Mouse (Mus musculus) retina, embryonic 14.5 days (tissue): Measurements from ENCODE around the gene Rnf10.
A peak's percentile ranks its signal among the peaks of the same experiment; 100 is the strongest.

Experiments
- DNase-seq: peaks from one replicate; pipeline ENCODE4 v3.0.0-alpha.2; 2015; ENCODE audit warnings: low spot score

Rnf10 gene

DNA sequence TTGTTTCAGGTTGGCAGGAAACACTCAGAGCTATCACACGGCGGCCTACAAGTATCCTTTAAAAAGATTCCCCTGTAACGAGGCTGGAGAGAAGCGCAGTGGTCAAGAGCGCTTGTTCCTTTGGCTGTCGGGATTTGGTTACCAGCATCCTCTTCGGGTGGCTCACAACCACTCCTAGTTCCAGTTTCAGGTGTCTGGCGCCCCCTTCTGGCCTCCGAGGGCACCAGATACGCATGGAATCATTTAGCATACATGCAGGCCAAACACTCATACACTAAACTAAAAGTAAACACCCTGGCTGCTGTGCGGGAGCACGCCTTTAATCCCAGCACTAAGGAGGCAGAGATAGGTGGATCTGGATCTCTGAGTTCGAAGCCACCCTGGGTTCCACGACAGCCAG is 3.3 kb upstream of the Rnf10 start:
- DNase-seq = peak; percentile 60

- DNase-seq = no peak
Measured at GRCm38 (mm10) chr5:115274771-115275170, 2.1 kb upstream of the Rnf10 start.

- no peak for DNase-seq
Measured at GRCm38 (mm10) chr5:115274353-115274752, 1.7 kb upstream of the Rnf10 start.

DNA sequence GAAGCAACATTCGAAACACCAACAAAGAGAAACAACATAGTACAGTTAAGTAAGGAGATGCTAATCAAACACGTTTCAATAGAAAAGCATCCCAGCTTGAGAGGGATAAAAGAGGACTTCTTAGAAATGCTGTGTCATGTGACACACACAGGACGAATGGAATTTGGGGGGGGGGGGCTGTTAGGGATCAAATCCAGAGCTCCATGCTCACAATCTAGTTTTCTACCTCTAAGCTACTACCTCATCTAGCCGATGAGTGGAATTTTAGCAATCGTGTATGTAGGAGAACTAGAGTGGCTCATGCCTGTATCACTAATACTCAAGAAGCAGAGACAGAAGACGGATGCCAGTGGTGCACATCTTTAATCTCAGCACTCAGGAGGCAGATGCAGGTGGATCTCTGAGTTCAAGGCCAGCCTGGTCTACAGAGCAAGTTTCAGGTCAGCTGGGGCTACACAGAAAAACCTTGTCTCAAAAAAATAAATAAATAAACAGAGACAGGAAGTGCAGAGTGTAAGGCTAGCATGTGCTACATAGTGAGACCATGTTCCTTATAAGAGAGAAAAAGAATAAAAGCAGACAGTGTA is 944 bp upstream of the Rnf10 start:
- DNase-seq = no peak

DNA sequence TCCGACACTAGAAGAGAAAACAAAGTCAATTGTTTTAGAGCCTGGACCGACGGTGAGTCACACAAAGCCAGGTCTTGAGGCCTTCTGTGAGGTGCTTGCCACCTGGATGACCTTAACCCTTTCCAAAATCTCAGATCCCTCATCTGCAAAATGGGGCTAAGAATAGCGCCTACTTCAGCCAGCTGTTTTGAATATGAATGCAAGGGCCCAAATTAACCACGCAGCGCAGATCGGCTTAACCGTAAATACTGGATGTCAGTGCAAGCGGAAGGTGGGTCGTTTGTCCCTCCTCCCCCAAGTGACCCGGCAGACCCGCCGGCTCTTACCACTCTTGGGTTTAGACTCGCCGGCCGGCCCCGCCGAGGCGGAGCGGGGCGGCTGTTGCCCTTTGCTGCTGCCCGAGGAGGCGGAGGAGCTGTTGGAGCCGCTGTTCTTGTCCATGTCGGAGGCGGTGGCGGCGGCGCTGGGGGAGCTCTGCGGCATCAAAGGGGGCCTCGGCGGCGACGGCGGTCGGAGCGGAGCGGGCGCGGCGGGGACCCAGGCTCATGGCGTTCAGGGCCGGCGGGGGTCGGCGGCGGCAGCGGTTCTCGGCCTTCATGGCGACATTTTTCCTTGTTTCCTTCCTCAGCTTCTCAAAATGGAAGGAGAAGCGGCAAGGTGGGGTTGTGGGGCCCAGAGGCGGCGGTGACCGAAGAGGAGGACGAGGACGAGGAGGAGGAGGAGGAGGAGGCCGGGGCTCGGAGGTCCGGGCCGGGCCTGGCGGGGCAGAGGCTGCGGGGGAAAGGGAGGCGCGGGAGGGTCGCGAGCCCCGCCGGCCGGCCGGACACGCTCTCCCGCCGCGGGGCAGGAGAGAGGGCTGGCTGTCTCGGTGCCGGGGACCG is 527 bp downstream of the Rnf10 start:
- peak; percentile 39 for DNase-seq

GRCm38 (mm10) chr5:115269969-115270368 is 2.7 kb downstream of the Rnf10 start:
- no peak for DNase-seq

GRCm38 (mm10) chr5:115268266-115268665 is 4.4 kb downstream of the Rnf10 start:
- DNase-seq = no peak

DNA sequence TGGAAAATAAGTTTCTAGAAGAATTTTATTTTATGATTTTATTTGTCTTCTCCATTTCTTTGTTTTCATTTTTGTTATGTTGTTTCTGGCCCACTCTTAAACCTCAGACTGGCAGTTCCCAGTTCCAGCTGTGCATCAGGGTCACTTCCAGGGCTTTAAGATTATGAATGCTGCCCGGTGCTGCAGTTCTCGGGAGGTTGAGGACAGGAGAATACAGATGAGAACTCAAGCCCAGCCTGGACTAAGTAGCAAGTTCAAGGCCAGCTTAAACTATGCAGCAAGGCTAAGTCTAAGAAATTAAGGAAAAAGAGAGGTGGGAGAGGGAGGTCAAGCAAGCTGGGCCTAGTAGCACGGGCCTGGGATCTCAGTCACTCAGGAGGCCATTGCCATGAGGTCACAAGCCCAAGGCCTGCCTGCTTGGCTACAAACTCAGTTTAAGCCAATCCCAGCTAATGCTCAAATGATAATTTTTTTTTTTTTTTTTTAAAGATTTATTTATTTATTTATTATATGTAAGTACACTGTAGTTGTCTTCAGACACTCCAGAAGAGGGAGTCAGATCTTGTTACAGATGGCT is 5.1 kb downstream of the Rnf10 start:
- DNase-seq = no peak

DNA sequence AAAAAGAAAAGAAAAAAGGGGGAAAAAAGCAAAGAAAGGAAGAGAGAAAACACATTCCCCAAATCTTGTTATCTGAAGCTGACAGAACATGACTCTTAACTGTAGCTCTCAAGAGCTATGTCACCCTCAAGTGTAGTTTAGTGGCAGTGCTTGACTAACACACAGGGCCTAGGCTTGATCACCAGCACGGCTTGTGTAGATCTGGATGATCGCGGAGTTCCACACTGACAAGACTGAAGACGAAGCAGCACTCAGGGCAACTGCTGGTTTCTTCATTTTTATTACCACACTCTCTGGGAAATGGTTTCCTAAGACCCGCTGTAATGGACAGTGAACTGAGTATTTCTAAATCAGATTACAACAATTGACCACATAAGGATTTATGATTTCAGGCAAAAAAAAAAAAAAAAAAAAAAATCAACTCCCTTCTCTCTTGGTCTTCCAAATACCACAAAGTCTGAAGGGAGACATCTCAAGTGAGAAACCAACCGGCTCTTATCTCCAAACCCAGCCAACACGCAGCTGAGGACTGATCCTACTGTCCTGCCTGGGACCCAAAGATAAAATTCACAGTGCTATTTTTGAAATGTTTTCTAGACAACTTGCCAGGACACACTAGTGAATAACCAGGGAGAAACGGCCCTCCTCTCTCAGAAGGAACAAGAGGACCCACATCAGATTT is 5.8 kb downstream of the Rnf10 start:
- no peak for DNase-seq

DNA sequence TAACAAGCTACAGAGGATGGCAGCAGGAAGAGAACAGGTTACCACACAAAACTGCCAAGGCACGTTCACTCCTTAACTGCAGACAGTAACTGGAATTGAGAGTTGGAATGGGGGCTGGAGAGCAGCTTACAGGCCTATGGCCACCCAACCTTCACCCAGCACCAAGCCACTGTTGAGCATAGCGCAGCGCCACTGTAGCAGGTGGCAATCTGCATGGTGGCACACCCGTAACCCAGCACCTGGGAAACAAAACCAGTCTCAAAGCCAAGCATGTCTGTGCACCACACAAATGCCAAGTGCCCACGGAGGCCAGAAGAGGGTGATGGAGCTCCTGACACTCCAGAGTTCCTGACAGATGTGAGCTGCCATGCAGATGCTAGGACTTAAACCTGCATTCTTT is 6.4 kb downstream of the Rnf10 start:
- DNase-seq = no peak

DNA sequence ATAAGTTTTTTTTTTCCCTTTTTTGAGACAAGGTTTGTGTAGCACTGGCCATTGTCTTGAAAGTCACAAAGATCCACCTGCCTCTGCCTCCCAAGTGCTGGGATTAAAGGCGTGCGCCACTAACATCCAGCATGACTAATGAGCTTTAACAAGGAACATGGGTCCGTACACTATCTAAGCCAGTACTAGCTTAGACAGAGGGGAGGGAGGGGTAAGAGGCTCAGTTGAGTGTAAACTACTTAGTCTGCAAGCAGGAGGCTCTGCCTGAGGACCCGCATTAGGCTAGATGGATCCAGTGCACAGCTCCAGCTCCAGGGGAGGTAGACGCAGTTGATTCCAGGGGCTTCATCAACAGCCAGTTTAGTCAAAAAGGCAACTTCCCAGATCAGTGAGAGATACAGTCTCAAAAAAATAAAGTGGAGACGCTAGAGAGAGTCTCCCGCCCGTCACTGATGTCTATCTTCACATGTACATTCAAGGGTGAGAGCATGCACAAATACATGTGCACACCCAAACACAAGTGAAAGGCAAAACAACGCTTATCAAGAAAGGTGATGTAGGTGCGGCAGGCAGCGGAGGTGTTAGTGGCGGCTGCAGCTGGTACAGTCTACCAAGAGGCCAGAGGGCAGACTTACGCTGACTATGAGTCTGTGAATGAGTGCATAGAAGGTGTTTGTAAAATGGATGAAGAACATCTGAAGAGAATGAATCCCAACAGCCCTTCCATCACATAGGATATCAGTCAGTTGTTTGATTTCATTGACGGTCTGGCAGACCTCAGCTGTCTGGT is 10.0 kb downstream of the Rnf10 start:
- DNase-seq = no peak

DNA sequence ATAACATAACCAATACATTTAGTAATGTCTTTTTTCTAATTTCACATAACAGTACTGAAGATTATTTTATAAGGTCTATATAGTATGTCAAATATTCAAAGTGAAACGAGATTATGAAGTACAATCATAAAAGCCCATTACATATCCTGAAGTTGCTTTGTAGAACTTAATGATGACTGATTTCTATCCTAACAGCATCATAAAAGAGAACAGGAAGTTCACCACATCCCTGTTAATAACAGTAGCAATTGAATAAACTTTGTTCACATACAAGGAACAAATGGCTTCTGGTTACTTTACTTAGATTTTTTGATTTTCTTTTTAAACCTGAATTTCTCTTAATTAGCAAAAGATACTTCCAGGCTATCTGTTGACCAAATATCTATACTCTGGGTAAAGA is 10.8 kb downstream of the Rnf10 start:
- no peak for DNase-seq

DNA sequence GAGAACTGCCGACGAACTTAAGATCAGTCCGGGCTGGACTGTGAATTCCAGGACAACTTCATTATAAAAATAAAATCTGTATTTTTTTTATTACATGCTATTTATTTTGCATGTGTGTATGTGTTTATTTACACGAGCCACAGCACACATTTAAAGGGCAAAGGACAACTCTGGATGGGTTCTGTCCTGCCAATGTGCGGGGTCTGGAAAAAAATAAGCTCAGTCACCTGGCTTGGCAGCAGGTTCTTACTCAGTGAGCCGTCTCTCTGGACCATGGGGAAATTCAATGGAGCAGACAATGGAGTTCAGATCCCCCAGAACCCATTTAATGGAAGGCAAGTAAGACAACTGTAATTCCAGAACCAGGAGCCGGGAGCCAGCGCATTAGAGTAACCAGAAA is 11.6 kb downstream of the Rnf10 start:
- no peak for DNase-seq

- DNase-seq = no peak
Measured at GRCm38 (mm10) chr5:115260356-115260755, 12.3 kb downstream of the Rnf10 start.

DNA sequence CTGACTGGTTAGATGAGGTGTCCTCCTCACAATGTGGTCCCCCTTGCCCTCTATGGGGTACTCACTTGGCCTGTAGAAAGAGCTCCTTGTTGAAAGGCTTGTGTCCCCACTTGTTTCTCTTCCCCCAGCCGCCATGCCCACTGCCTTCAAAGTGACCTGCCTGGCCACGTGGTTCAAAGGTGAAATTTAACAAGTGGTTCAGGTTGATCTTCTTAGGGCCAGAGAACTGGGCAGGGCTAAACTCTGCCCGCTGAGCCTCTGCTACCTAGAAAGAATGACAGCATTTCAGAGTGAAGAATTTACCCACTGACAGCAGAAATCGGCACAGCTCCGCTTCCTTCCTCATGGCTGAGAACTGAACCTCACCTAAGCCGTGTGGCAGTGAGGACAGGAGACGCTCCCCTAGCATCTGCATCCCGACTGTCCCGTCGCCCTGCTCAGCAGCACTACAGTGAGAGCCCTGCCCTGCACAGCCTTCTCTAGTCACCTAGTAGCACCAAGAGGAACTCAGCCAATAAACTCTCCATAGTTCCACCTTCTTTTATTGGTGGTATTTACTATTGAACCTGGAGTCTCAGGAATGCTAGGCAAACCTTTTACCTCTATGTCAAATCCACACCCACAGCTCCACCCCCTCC is 15.7 kb downstream of the Rnf10 start:
- no peak for DNase-seq

DNA sequence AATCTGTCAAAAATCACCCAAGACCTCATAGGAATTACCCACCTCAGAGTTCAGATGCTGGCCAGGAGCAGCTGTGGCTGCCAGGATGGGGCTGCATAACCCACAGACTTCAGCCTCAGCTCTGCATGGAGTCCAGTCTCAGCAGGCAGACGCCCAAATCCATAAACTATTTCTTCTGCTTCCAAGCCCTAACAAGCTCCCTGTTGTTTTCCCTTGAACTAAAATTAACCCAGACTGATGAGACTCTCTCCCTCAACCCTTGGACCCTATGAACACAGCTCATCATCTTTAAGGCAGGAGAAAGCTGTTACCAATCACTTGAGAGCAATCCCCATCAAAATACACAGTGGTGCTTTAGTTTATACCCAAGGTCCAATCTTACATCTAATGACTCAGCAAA is 17.2 kb downstream of the Rnf10 start:
- DNase-seq = no peak

- no peak for DNase-seq
Measured at GRCm38 (mm10) chr5:115240191-115240590, 32.5 kb downstream of the Rnf10 start.

DNA sequence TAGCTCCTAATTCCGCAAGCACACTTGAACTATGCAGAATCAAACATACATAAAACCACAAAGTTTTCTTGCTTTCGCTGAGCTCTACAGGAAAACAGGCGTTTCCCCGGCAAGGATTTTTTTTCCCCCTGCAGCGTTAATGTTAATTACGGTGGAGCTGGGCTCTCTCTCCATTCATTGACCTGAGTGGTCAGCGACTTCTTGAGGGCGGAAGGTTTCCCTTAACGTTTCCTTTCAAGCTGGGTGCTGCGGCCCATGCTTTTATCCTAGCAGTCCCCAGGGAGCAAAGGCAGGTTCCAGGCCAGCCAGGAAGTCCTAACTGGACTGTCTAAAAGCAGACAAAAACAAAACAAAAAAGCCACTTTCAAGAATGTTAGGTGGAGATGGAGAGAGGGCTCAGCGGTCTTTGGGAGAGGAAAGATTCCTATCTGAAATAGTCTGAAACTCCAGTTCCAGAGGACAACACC is 33.9 kb downstream of the Rnf10 start:
- DNase-seq = no peak

DNA sequence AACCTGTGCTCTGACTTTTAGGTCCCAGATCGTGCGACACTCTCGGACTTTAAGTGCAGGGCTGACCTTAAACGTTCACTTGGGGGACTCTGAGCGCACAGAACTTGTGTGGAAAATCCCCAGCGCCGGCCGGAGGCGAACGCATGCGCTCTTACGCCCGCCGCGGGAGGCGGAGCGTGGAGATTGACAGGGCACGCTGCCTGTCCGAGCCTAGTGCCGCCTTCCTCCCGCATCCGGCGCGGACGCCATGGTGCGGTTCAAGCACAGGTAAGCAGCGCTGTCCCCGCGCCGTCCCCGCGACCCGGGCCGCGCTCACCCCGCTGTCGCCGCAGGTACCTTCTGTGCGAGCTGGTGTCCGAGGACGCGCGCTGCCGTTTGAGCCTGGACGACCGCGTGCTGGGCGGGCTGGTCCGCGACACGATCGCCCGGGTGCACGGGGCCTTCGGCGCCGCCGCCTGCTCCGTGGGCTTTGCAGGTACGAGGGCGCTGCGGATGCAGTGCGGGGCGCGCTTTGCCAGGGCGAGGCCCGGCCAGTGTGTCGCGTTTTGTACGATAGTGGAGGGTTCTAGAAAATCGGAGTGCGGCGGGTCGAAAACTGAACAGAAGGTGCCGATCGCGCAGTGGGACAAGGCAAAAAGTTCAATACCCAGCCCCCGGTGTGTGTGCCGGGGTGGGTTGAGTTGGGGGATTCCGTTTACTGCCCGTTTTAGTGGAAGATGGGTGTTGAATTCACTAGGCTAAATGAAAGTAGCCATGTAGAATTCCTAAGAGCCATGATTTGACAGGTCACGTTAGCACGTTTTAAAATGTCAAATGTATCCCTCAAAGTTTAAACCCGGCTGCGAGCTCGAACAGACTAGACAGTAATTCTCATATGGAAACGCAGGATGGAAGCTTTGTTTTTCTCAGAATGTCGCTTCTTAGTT is 34.6 kb downstream of the Rnf10 start:
- peak; percentile 93 for DNase-seq

- DNase-seq = peak; percentile 98
Measured at GRCm38 (mm10) chr5:115235786-115236263, 36.9 kb downstream of the Rnf10 start, which contains the start of gene Pop5. Gene Pop5, plus strand, starts transcription at chr5:115235836.
